Mouse (Mus musculus): ENCODE results near the gene Agap3.

Agap3 gene

GRCm38 (mm10) chr5:24524522-24524921 lies 72.5 kb downstream of the Agap3 start:
- no peak for DNase-seq (ENCODE audit: low spot score)

GRCm38 (mm10) chr5:24525360-24526189 lies 73.6 kb downstream of the Agap3 start:
- DNase-seq (ENCODE audit: low spot score), result no peak

DNA sequence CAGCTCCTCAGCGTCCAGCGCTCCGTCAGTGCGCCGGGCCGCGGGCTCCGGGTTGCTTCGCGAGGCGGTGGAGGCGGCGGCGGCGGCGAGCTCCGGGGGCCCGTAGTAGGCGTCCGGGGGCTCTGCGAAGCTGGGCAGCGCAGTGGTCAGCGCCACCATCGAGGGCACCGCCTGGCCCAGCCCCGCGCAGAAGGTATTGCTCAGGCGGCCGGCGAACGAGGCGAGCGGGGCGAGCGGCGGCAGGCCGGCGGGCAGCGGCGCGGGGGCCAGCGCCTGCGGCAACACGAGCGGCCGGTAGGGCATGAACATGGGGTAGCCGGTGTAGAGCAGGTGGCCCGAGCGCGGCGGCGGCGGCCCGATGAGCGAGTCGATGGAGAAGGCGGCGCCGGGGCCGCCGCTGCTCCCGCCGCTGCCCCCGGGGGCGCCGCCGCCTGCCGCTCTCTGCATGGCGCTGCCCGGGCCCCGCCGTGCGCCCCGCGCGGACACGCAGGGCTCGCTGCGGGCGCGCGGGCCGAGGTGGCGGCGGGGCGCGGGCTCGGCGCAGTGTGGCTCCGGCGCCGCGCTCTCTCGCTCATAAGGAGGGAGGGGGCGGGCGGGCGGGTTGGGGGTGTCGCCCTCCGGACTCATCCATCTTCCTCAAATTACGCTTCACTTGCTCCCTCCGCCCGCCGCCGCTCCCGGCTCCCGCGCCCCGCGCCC lies 74.4 kb downstream of the Agap3 start:
- DNase-seq (ENCODE audit: low spot score), result no peak

DNA sequence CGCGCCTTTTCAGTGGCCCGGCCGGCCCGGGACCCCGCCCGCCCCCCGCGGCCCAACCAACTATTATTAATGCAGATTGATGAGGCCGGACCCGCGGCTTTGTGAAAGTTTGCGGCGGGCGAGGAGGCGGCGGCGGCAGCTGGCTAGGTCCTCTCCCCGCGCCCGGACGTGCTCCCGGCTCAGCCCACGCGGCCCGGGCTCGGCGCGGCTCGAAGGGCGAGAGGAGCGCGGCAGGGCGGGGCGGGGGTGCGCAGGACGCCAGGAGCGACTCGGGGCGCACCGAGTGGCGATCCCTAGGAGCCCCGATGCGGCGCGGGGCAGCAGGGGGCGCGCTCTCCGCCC lies 74.9 kb downstream of the Agap3 start, which contains the start of gene Gbx1:
Gbx1 (minus strand) TSS at position 314 of the 342 bp plus-strand sequence.
- DNase-seq (ENCODE audit: low spot score), result no peak

DNA sequence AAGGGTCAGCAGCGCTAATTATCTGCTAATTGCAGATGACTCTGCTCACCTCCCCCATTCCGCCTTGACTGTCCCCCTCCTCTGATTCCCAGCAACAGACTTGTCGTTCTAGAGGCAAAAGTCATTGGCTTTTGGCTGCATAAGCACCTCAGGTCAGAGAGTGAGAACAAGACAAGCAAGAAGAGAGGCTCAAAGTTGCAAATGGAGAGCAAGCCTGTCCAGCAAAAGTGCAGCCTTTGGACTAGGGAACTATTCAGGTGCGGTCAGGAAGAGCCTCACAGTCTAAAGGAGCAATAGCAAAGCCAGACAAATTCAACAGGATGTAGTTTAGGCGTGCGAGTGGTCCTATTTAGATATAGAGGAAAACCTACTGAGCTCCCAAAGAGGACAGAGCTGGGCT lies 75.8 kb downstream of the Agap3 start:
- DNase-seq (ENCODE audit: low spot score), result no peak

- DNase-seq (ENCODE audit: low spot score), result peak; percentile 83
Measured at GRCm38 (mm10) chr5:24530042-24530689, 78.2 kb downstream of the Agap3 start.

DNA sequence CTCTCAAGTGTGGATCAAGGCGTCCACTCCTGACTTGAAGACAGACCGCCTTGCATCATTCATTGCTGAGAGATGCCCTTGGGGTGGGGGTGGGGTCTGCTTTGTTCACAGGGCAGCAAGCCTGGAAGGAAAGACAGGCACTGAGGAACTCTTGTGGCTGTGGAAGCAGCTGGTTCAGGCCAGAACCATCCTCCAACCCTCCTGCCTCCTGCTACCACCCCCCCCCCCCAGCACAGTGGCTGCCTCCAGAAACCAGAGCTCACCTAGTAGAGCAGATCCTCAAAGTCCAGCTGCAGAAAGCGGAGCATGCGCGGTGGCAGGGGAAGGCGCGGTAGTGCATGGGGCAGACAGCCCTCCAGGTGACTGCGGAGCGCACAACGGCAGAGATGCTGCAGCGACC lies 81.4 kb downstream of the Agap3 start:
- DNase-seq (ENCODE audit: low spot score), result no peak

GRCm38 (mm10) chr5:24534292-24534691 lies 82.3 kb downstream of the Agap3 start:
- DNase-seq (ENCODE audit: low spot score), result no peak

- no peak for DNase-seq (ENCODE audit: low spot score)
Measured at GRCm38 (mm10) chr5:24535731-24536130, 83.8 kb downstream of the Agap3 start.

DNA sequence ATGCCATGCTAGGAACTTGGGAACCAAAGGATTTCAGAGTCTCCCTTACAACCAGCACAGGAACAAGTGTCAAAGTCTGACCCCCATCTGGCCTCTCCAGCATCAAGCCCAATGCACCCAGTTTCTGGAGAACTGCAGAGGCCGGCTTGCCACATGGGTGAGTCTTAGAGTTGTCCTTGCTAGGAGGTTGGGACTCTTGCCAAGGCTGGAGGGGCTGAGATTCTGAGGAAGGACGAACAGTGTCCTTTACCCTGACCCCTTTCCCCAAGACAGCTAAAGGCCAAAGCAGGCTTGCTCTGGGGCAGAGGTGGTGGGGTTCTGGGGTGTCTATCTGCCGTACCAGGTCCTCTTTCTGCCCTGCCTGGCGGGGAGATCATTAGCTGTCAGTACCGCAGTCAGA lies 84.5 kb downstream of the Agap3 start:
- no peak for DNase-seq (ENCODE audit: low spot score)

DNA sequence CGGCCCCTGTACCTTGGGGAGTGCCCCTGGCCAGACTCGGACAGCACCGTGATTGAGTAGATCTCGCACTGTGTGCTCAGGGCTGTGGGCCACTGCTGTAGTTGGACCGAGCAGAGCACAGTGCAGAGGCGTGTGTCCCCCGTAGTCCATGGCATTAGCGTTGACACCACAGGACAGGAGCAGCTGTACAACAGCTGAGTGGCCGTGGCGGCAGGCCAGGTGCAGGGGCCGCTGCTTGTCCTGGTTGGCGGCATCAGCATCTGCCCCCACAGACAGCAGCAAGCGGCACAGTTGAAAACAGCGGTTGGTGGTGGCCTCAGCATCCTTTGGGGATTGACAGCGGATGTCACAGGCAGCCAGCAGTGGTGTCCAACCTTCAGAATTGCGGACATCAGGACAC lies 85.6 kb downstream of the Agap3 start:
- no peak for DNase-seq (ENCODE audit: low spot score)

DNA sequence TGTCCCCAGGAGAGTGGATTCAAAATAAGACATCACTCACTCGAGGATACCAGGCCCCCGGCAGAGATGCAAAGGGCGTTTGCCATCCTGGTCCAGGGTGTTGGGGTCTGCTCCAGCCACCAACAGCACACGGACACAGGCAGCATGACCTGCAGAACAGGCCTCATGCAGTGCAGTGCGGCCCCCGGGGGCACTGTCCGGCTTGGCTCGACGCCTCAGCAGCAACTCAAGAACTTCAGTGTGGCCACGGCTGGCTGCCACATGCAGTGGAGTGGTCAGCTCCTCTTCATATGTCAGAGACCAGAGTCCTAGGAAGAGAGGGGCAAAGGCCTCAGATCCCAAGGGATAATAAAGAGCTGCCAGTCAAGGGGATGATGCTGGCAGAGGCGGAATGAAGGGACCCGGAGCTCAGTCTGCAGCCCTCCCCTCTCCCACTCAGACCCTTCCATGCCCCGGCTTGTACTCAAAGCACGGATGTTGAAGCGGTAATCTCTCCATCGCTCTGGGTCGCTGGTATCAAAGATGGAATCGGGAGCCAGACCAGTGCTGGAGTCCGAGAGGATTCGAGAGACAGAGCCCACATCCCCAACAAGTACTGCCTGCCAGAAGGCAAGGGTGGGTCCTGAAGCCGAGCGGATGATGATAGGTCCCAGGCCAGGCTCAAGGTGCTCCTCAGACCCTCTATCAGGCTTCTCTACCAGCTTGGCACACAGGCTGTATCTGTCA lies 87.8 kb downstream of the Agap3 start:
- no peak for DNase-seq (ENCODE audit: low spot score)

DNA sequence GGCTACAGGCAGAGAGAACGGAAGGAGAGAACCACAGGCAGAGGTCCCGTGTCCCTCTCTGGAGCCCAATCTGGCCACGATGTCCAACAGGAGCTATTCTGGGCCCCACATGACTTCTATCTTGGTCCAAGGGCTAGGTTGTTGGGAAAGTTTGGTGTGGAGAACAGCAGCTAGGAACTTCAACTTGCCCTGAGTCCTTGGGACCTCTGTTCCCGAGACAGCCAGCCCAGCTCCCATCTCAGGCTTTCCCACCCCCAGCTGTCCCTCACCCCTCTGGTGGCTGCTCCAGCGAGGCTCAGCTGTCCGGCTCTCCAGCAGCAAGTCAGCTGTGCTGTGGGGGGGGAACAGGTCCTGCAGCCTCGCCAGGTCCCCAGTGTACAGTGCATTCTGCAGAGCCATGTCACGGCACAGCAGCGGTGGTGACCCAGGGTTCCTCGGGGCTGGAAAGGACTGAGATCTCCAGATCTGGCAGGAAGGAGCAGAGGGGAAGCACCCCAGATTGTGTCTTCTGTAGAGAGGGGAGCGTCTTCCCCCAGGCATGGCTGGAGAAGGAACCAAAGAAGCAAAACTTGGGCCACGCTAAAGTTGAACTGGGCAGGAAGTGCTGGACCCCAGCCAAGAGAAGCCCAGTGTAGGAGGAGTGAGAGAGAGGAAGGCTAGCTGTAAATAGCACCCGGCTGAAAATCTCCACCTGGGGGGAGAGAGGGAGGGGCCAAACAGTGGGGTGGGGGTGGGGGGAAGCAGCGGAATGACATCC lies 88.6 kb downstream of the Agap3 start, which contains the start of gene Asb10:
Asb10 (minus strand) TSS at position 592 of the 757 bp plus-strand sequence.
- no peak for DNase-seq (ENCODE audit: low spot score)

DNA sequence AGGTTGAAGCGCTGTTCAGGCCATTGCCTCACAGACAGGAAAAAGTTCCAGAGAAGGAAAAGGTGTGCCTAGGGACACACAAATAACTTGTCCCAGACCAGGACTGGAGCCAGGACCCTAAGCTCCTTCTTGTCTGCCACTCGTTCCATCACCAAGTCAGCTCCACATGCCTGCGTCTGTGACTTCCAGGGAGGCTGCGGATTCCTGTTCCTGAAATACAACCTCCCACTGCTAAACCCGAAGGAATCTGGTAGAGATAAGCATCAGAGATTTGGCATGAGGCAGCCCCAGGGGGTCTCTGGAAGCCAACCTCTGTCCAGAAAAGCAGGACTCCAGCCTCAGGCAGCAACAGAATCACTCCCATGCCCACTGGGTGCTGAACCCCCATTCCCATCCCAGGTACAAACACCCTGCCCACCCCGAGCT lies 89.2 kb downstream of the Agap3 start:
- DNase-seq (ENCODE audit: low spot score), result no peak

DNA sequence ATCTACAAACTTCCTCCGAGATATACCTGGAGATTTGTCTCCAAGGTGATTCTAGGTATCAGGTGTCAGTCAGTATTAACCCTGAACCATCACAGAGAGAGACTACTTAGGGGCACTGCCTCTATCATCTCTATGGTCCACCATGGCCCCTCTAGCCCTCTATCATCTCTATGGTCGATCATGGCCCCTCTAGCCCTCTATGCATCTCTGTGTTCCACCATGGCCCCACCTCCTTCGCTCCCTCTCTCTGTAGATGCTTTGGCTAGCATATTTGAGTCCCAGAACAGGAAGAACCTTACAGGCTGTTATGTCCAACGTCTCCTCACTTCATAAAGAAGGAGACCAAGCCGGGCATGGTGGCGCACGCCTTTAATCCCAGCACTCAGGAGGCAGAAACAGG lies 90.7 kb downstream of the Agap3 start:
- no peak for DNase-seq (ENCODE audit: low spot score)

GRCm38 (mm10) chr5:24550598-24551316 lies 98.8 kb downstream of the Agap3 start:
- no peak for DNase-seq (ENCODE audit: low spot score)

GRCm38 (mm10) chr5:24551317-24551688 lies 99.3 kb downstream of the Agap3 start:
- DNase-seq (ENCODE audit: low spot score), result no peak
